Mouse (Mus musculus): ENCODE results near the gene Minar1. TPM values are rescaled to one million over a fixed set of nuclear protein-coding genes. Genes with fewer than 3 reads are reported as not detected.

Gene Minar1
- total RNA-seq, 2 experiments from 2014 or later, result not detected

Other genes with a start within 250 kb of the Minar1 start
- gene Tmed3, start 81.9 kb upstream of the Minar1 start, total RNA-seq (2021), result 10 to 100 TPM; 14.2 to 14.4 TPM
- not detected for gene Ankrd34c, start 115.3 kb upstream of the Minar1 start, total RNA-seq (2021)